Mouse (Mus musculus) erythroblast, embryonic 14.5 days (primary cell): Measurements from ENCODE around the gene Prdx5.

Experiments
- GATA1 ChIP-seq: IDR thresholded peaks from 2 replicates; pipeline ENCODE4 v1.6.1; 2012; ENCODE audit warnings: low read length, inconsistent platforms, mixed read lengths
- TAL1 ChIP-seq: IDR thresholded peaks from 3 replicates; pipeline ENCODE4 v1.6.1; 2012; ENCODE audit warnings: low read length, inconsistent platforms, mixed read lengths

DNA sequence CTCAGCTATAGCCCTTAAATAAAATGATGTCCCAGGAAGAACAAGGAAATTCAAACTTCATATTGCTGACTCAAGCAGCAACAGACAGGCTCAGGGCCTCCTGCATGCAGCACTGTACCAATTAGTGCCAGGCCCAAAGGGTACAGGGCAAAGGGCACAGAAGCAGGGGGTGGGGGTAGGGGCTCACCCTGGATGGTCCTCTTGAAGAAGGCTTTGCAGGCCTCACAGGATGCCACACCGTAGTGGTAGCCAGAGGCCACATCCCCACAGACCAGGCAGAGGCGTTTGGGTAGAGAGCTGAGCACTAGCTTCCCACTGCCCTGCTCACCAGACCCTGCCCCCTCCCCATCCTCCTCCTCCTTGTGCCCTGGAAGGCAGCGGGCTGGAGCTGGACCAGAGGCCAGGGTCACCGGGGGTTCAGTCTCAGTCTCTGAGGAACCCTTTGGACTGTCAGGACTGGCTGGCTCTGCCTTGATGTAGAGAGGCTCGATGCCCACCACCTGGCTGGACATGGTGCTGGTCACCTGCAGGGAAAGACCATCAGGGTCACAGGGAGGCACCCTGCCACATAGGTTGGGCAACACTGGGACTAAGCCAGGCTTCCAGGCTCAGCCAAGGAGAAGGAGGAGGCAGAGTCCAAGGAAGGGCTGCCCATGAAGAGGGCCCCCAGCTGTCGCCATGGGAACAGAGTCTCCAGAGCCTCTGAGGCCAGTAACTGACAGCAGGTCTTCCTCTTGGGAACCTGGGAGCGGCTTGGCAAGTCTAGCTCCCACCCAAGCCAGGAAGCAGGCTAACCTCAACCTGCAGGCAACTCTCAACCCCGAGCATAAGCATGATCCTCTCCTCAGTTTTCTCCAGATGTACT is 10.2 kb upstream of the Prdx5 start:
- TF ChIP-seq GATA1 (no peak), TAL1 (no peak)
